Mouse (Mus musculus) CH12.LX (cell line): ENCODE measurements at regions not wholly inside any gene's neighbourhood (a gene's known extent, or its start where the extent isn't known, plus 50 kb on each side); places are given as distances from the start of the nearest gene placed in this dataset.

Experiments used
- DNase-seq: peaks from one replicate; pipeline ENCODE4 v3.0.0-alpha.2; 2013; ENCODE audit errors: extremely low read depth
- H3K27ac ChIP-seq: 2 replicates; pipeline ENCODE4 v1.5.1; 2012; ENCODE audit warnings: low read depth, mild to moderate bottlenecking, control low read depth, moderate library complexity; ENCODE audit not compliant: insufficient read depth
- H3K27me3 ChIP-seq: replicated peaks from 2 replicates; pipeline ENCODE3; 2012; ENCODE audit warnings: inconsistent platforms
- H3K36me3 ChIP-seq, 2 experiments: replicated peaks in 1 of 2; 2 replicates each; pipeline versions ENCODE3 to v1.6.1; 2012; ENCODE audit warnings: inconsistent platforms in 1 of 2, low read length in 1 of 2, mild to moderate bottlenecking in 1 of 2, mixed read lengths in 1 of 2, moderate library complexity in 1 of 2; ENCODE audit not compliant: control insufficient read depth in 1 of 2, insufficient read depth in 1 of 2
- H3K4me1 ChIP-seq, 2 experiments: 2 replicates each; pipeline ENCODE4 v1.6.1; 2012; ENCODE audit warnings: inconsistent platforms in 1 of 2, moderate library complexity in 1 of 2; ENCODE audit not compliant: insufficient read depth in 2 of 2, control insufficient read depth in 1 of 2
- H3K4me2 ChIP-seq: 2 replicates; pipeline ENCODE4 v1.6.1; 2012; ENCODE audit warnings: low read depth, mild to moderate bottlenecking, control low read depth; ENCODE audit not compliant: poor library complexity, insufficient read depth, severe bottlenecking
- H3K4me3 ChIP-seq, 3 experiments: fragments of 150-350 bp in 1 of 3; sonication (generic) in 1 of 3; replicated peaks in 1 of 3; 2 replicates each; pipeline versions ENCODE3 to v1.5.1; 2011 to 2012; ENCODE audit warnings: low read depth in 2 of 3, low read length in 2 of 3, mild to moderate bottlenecking in 2 of 3, moderate library complexity in 2 of 3, control low read depth in 1 of 3, improper control_type of control experiment in 1 of 3, inconsistent platforms in 1 of 3, mixed read lengths in 1 of 3; ENCODE audit not compliant: poor library complexity in 1 of 3
- H3K79me2 ChIP-seq: replicated peaks from 2 replicates; pipeline ENCODE4 v1.6.1; 2012; ENCODE audit warnings: mild to moderate bottlenecking, moderate library complexity; ENCODE audit not compliant: control insufficient read depth, poor library complexity, insufficient read depth, severe bottlenecking; ENCODE audit errors: extremely low read depth
- H3K9ac ChIP-seq: 2 replicates; pipeline ENCODE4 v1.6.1; 2012; ENCODE audit warnings: low read depth, mild to moderate bottlenecking, control low read depth, moderate library complexity; ENCODE audit not compliant: insufficient read depth
- H3K9me3 ChIP-seq: replicated peaks from 2 replicates; pipeline ENCODE3; 2012; ENCODE audit warnings: low read length, inconsistent platforms, mixed read lengths
- CHD1 ChIP-seq: IDR thresholded peaks from 2 replicates; pipeline ENCODE4 v1.6.1; 2012; ENCODE audit warnings: low read depth, low read length, improper control_type of control experiment, inconsistent platforms
- CHD2 ChIP-seq: IDR thresholded peaks from 2 replicates; pipeline ENCODE4 v1.6.1; 2011; ENCODE audit warnings: low read length, improper control_type of control experiment
- CTCF ChIP-seq, 2 experiments: IDR thresholded peaks in 1 of 2; conservative IDR thresholded peaks in 1 of 2; 2 replicates each; pipeline ENCODE4 v1.5.1; 2011 to 2012; ENCODE audit warnings: low read depth in 2 of 2, low read length in 2 of 2, improper control_type of control experiment in 1 of 2, inconsistent platforms in 1 of 2, mild to moderate bottlenecking in 1 of 2, moderate library complexity in 1 of 2
- ELF1 ChIP-seq: IDR thresholded peaks from 2 replicates; pipeline ENCODE4 v1.6.1; 2014; ENCODE audit warnings: low read depth, mild to moderate bottlenecking, inconsistent platforms, low read length, improper control_type of control experiment
- GABPA ChIP-seq: IDR thresholded peaks from 2 replicates; pipeline ENCODE4 v1.6.1; 2012; ENCODE audit warnings: low read depth, low read length, improper control_type of control experiment, inconsistent platforms; ENCODE audit not compliant: insufficient replicate concordance
- HCFC1 ChIP-seq: IDR thresholded peaks from 2 replicates; pipeline ENCODE4 v1.6.1; 2012; ENCODE audit warnings: low read depth, mild to moderate bottlenecking, inconsistent platforms, low read length, improper control_type of control experiment
- JUN ChIP-seq: IDR thresholded peaks from 2 replicates; pipeline ENCODE4 v1.6.1; 2011; ENCODE audit warnings: low read depth, mild to moderate bottlenecking, low read length, improper control_type of control experiment, moderate library complexity; ENCODE audit not compliant: insufficient read depth
- JUND ChIP-seq: conservative IDR thresholded peaks from 2 replicates; pipeline ENCODE4 v1.6.1; 2011; ENCODE audit warnings: low read depth, low read length, improper control_type of control experiment
- MAZ ChIP-seq: IDR thresholded peaks from 2 replicates; pipeline ENCODE4 v1.6.1; 2012; ENCODE audit warnings: low read depth, mild to moderate bottlenecking, inconsistent platforms, low read length, improper control_type of control experiment, moderate library complexity
- MEF2A ChIP-seq: IDR thresholded peaks from 2 replicates; pipeline ENCODE4 v1.6.1; 2014; ENCODE audit warnings: low read depth, mild to moderate bottlenecking, inconsistent platforms, low read length, improper control_type of control experiment, borderline replicate concordance
- NELFE ChIP-seq: IDR thresholded peaks from 2 replicates; pipeline ENCODE4 v1.6.1; 2011; ENCODE audit warnings: low read depth, low read length, improper control_type of control experiment
- NRF1 ChIP-seq: IDR thresholded peaks from 2 replicates; pipeline ENCODE4 v1.6.1; 2014; ENCODE audit warnings: low read depth, mild to moderate bottlenecking, inconsistent platforms, low read length, improper control_type of control experiment, moderate library complexity
- RAD21 ChIP-seq: IDR thresholded peaks from 2 replicates; pipeline ENCODE4 v1.6.1; 2011; ENCODE audit warnings: low read depth, mild to moderate bottlenecking, low read length, improper control_type of control experiment, moderate library complexity
- RCOR1 ChIP-seq: conservative IDR thresholded peaks from 2 replicates; pipeline ENCODE4 v1.6.1; 2012; ENCODE audit warnings: low read depth, mild to moderate bottlenecking, inconsistent platforms, low read length, improper control_type of control experiment
- SIN3A ChIP-seq: IDR thresholded peaks from 2 replicates; pipeline ENCODE4 v1.6.1; 2012; ENCODE audit warnings: low read length, improper control_type of control experiment, inconsistent platforms
- SMC3 ChIP-seq: IDR thresholded peaks from 2 replicates; pipeline ENCODE4 v1.6.1; 2011; ENCODE audit warnings: low read depth, low read length, improper control_type of control experiment
- TBP ChIP-seq: conservative IDR thresholded peaks from 2 replicates; pipeline ENCODE4 v1.6.1; 2011; ENCODE audit warnings: low read depth, low read length, improper control_type of control experiment
- UBTF ChIP-seq: IDR thresholded peaks from 2 replicates; pipeline ENCODE4 v1.6.1; 2012; ENCODE audit warnings: low read depth, mild to moderate bottlenecking, inconsistent platforms, low read length, improper control_type of control experiment, moderate library complexity
- USF1 ChIP-seq: IDR thresholded peaks from 2 replicates; pipeline ENCODE4 v1.6.1; 2014; ENCODE audit warnings: low read depth, mild to moderate bottlenecking, inconsistent platforms, low read length, improper control_type of control experiment
- USF2 ChIP-seq: conservative IDR thresholded peaks from 2 replicates; pipeline ENCODE4 v1.6.1; 2011; ENCODE audit warnings: low read depth, low read length, improper control_type of control experiment
- ZC3H11A ChIP-seq: IDR thresholded peaks from 2 replicates; pipeline ENCODE4 v1.6.1; 2012; ENCODE audit warnings: low read depth, mild to moderate bottlenecking, inconsistent platforms, low read length, improper control_type of control experiment
- ZMIZ1 ChIP-seq: IDR thresholded peaks from 2 replicates; pipeline ENCODE4 v1.6.1; 2012; ENCODE audit warnings: low read depth, mild to moderate bottlenecking, inconsistent platforms, low read length, improper control_type of control experiment
- ZNF384 ChIP-seq: IDR thresholded peaks from 2 replicates; pipeline ENCODE4 v1.6.1; 2012; ENCODE audit warnings: low read depth, low read length, improper control_type of control experiment, inconsistent platforms
- dilution Hi-C: fragments of 300-500 bp; cut with MboI; formaldehyde crosslinking; loops from 2 replicates; pipeline ENCODE4 v1.14.3; 2020; ENCODE audit warnings: low sequenced_read_pairs; ENCODE audit not compliant: extremely low pct_unique_long_range_greater_than_20kb, extremely low pct_ligation_motif_present
- in situ Hi-C: fragments of 300-500 bp; cut with MboI; formaldehyde crosslinking; loops from 3 replicates; pipeline ENCODE4 v1.14.3; 2019; ENCODE audit warnings: low sequenced_read_pairs, low pct_ligation_motif_present, low pct_unique_long_range_greater_than_20kb, mixed read lengths

DNA sequence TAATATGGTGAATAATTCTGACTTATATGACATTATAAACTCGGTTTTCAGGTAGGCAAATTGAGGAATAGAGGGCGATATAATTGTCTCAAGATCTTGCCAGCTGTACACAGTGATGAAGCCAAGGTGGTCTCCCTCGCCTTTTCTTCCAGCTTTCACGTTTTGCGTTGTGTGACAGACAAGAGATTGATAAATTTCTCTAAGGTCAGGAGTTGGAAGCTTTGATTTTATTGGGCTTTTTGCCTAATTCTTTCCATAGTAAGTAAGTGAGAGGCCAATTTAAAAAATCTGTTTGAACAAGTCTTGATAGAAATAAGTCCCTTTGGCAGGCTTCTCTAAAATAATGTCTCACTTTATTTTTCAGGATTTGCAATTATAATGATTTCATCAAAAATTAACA lies 549.4 kb upstream of the Klhl1 start:
- Histone ChIP-seq H3K9ac (no peak overlapping the region), H3K4me3 (no peak overlapping the region), H3K27ac (no peak overlapping the region), H3K27me3 (no peaks in the 10 kb centered on the region), H3K4me1 (no peaks in the 10 kb centered on the region), H3K36me3 (no peaks in the 10 kb centered on the region), H3K4me2 (no peak overlapping the region), H3K9me3 (peaks cover 8% of the 10 kb centered on the region), H3K79me2 (no peaks in the 10 kb centered on the region)
- in situ Hi-C loops (no loop called here), dilution Hi-C loops (no loop called here)
- TF ChIP-seq RCOR1 = no peak
- TF ChIP-seq HCFC1 = no peak
- TF ChIP-seq ZNF384 = no peak
- TF ChIP-seq SIN3A = no peak
- TF ChIP-seq ZC3H11A = no peak
- TF ChIP-seq ELF1 = no peak
- DNase-seq = no peak

DNA sequence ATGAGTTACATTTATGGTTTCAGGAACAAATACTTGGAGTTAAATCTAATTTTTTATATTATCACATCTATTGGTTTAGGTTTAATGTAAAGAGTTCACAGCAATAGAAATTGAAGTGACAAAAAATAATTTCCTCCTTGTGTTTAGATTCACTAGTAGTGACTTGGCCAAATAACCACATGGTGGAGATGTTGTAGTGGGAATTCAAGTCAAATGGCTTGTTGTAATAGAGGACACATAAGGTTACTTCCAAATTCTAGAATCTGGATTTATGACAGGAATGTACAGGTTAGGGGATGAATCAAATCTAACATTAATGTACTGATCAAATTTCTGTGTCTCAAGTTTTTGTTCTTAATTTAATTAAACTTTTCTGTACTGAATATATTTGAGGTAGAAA lies 526.4 kb upstream of the Klhl1 start:
- no peak for DNase-seq
- in situ Hi-C loops (no loop called here), dilution Hi-C loops (no loop called here)
- Histone ChIP-seq H3K4me1 (no peaks in the 10 kb centered on the region), H3K9ac (no peak overlapping the region), H3K4me3 (no peak overlapping the region), H3K27ac (no peak overlapping the region), H3K27me3 (no peaks in the 10 kb centered on the region), H3K9me3 (peaks cover 22% of the 10 kb centered on the region), H3K4me2 (no peak overlapping the region), H3K36me3 (no peaks in the 10 kb centered on the region), H3K79me2 (no peaks in the 10 kb centered on the region)
- TF ChIP-seq JUND = no peak

DNA sequence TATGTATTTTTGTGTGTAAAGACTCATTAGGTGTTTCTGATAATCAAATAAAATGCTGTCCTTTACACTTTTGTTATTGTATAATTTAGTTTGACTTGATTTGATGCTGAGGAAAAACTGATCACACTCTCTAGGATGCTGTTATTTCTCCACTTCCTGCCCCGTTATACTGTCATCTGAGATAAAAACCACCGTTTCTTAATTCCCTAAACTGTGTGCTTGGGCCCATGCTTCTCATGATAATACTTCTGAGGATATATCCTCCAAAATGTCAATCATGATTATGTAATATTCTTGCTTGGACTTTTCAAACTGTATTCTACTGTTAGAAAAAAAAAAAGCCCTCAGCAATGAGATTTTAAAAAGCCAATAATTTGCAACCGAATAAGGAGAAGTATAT lies 520.9 kb upstream of the Klhl1 start:
- H3K27me3 ChIP-seq = no peaks in the 10 kb centered on the region
- no peak overlapping the region for H3K27ac ChIP-seq
- TF ChIP-seq RAD21 = no peak
- no peak for TF ChIP-seq TBP
- TF ChIP-seq ZNF384 = no peak
- no peak for TF ChIP-seq USF2
- no peak for TF ChIP-seq NRF1
- TF ChIP-seq JUND = no peak
- TF ChIP-seq RCOR1 = no peak
- no peak for TF ChIP-seq ZMIZ1
- TF ChIP-seq USF1 = no peak
- no peak for TF ChIP-seq UBTF
- TF ChIP-seq GABPA = no peak
- TF ChIP-seq MAZ = no peak
- TF ChIP-seq CTCF (conservative IDR thresholded peaks at IDR 0.05 in 1 of 2, IDR thresholded peaks at IDR 0.05 in 1 of 2; ENCODE audit: low read depth in 2 of 2, low read length in 2 of 2) = no peak
- no peak for TF ChIP-seq CHD2
- no peak for TF ChIP-seq ZC3H11A
- no peak for TF ChIP-seq CHD1
- no peak for TF ChIP-seq JUN
- TF ChIP-seq NELFE = no peak
- TF ChIP-seq SMC3 = no peak
- TF ChIP-seq MEF2A = no peak
- H3K4me3 ChIP-seq = no peak overlapping the region
- H3K9ac ChIP-seq = no peak overlapping the region
- H3K79me2 ChIP-seq = no peaks in the 10 kb centered on the region
- in situ Hi-C loops (no loop called here), dilution Hi-C loops (no loop called here)
- DNase-seq = no peak
- no peak overlapping the region for H3K4me2 ChIP-seq
- peaks cover 15% of the 10 kb centered on the region for H3K9me3 ChIP-seq
- H3K4me1 ChIP-seq = no peaks in the 10 kb centered on the region
- no peaks in the 10 kb centered on the region for H3K36me3 ChIP-seq
